Mouse (Mus musculus) lung, postnatal 14 days (tissue): ENCODE measurements around the gene Nudt22.

Experiments
- DNase-seq: peaks from one replicate; pipeline ENCODE4 v3.0.0; 2021

Nudt22 gene

DNA sequence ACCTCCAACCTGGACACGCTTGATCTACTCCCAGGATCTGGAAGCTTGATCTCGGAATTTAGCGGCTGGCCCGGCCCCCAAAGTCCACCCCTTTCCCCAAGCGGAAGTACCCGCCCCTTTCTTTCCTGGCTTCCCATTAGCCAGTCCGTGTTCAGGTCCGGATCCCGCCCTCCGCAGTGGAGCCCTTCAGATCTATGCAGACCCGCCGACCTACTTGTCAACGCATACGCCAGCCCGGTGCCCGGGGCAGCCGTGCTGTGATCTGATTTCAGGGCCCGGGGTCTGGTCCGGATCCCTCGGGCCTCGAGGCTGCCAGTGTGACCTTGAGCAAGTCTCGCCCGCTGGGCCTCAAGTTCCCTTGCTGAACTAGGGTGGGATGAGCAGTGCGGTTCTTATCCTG is at the start of gene Nudt22, which contains the start of gene Trpt1:
Gene Nudt22 (minus strand): TSS at position 112 of the 400 bp plus-strand sequence.
Gene Trpt1 (plus strand): TSS at position 126 of the 400 bp plus-strand sequence.
- peak; percentile 88 for DNase-seq

DNA sequence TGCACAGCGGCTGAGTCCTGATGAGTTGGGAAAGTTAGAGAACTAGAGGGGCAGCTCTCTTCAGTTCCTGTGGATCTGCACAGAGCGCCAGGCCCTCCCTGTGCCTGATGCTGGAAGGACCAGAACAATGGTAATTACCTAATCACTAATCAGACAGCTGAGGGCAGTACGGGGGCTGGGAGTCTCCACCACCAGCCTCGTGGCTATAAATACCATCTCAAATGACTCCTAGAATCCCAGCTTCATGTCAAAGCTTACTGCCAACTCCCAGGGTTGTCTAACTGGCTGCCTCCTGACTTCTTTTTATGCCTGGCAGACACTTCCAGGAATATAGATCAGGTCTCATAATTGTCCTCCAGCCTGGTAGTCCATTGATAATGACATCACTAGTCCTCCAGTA is 48.8 kb upstream of the Nudt22 start:
- DNase-seq = no peak

DNA sequence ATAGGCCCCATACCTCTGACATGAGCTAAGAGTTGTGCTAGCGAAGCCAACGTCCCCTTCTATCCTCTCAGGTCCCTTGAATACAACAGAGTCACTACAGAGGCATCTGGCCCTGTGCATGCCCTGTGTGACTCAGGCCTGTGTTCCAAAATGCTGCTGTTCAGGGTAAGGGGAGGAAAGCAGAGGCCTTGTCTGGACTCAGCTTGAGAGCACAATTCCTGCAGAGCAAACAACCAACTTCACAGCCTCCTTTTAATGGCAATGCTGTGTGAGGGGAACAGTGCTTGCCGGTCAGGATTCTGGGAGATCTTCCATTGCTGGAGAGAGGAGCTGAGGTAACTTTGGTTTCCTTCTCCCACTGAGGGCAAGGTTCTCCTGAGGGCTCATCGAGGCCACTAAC is 48.4 kb upstream of the Nudt22 start:
- DNase-seq = no peak

GRCm38 (mm10) chr19:7041171-7041570 is 45.3 kb upstream of the Nudt22 start:
- no peak for DNase-seq

- DNase-seq = no peak
Observed at GRCm38 (mm10) chr19:7040637-7041130, 44.8 kb upstream of the Nudt22 start.

GRCm38 (mm10) chr19:7039841-7040636 is 44.1 kb upstream of the Nudt22 start, which contains the start of gene Stip1:
Stip1 (minus strand) TSS chr19:7039967.
- DNase-seq = peak; percentile 98

DNA sequence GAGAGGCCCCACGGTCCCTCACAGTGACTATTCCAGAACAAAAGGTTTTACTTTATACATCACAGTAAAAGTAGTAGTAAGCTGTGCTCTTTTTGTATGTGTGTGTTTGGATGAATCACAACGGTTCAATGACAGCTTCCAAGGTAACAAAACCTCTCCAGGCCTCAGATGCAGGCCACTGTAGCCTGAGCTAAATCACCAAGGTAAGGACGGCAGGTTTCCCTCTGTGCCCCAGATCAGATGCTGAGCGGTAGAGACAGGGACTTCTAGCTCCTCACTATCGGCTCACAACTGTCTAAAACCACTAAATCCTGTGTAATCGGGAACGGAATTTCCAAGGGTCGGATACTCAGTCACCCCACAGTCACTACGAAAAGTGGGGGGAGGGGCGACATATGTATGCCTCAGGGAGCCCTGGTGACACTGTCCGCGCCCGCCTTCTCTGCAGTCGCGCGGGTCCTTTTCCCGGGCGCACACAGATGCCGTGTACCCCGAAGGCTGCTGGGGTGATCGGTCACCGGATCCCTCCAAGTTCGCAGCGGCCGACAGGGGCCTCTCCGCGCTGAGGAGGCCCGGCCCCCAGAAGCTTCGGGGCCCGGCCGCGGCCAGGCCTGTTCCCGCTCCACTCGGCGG is 43.3 kb upstream of the Nudt22 start:
- peak; percentile 37 for DNase-seq

GRCm38 (mm10) chr19:7034006-7034405 is 38.1 kb upstream of the Nudt22 start:
- DNase-seq = no peak

GRCm38 (mm10) chr19:7029531-7029930 is 33.6 kb upstream of the Nudt22 start:
- no peak for DNase-seq

DNA sequence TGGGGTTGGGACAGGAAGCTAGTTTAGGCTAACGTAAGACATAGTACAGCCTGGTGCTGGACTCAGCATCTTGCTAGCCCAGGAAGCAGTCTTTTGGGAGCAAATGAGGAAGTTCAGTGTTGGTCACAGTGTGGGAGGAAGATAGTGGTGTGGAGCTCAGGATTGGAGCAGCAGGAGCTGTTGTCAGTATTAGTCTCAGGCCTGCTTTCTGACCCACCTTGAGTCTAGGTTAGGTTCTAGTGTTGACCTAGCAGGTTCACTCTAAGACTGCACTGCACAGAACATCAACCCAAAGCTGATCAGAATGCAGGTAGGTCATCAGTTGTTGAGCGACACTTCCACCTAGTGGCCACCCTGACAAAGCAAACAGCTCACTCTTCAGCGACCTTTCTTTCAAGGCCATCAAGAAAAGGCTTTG is 24.3 kb upstream of the Nudt22 start:
- DNase-seq = peak; percentile 70

DNA sequence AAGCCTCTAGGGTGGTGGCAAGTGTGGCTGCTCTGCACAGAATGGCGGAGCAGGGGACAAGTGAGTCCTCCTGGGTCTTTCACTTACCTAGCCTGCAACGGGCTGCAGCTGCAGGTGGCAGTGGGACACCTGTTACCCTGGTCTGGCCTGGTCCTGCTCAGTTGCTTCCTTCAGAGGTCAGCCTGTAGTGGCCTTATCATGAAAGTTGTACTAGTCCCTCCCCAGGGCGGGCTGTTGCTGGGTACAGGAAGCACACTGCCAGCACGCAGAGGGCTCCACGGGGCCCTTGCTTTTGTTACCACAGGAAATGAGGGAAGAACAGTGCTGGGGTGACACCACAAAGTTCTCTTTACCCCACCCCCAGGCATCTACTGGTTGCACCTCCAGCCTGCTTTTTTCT is 23.3 kb upstream of the Nudt22 start, which contains the start of gene Fermt3:
Gene Fermt3 (minus strand): TSS at position 279 of the 400 bp plus-strand sequence.
- peak; percentile 55 for DNase-seq

- no peak for DNase-seq
Observed at GRCm38 (mm10) chr19:7018546-7018945, 22.6 kb upstream of the Nudt22 start.

- no peak for DNase-seq
Observed at GRCm38 (mm10) chr19:7017541-7018457, 21.9 kb upstream of the Nudt22 start.

GRCm38 (mm10) chr19:7014481-7015135 is 18.7 kb upstream of the Nudt22 start:
- no peak for DNase-seq

GRCm38 (mm10) chr19:7013984-7014383 is 18.1 kb upstream of the Nudt22 start:
- no peak for DNase-seq

DNA sequence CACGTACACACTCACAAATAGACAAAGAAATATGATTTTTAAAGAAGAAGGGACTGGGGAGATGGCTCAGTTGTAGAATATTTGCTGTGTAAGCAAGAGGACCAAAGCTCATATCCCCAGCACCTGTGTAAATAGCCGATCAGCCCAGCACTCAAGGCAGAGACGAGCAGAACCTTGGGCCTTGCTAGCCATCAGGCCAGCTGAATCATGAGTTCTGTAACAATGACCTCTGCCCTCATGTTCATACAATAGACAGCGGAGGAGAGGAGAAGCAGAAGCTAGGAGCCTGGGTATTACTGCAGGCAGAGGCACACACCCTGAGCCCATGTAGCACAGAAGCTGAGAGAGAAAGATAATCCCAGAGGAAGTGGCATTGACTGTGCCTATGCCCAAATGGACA is 16.5 kb upstream of the Nudt22 start:
- no peak for DNase-seq

GRCm38 (mm10) chr19:7006892-7007593 is 11.1 kb upstream of the Nudt22 start:
- DNase-seq = no peak

DNA sequence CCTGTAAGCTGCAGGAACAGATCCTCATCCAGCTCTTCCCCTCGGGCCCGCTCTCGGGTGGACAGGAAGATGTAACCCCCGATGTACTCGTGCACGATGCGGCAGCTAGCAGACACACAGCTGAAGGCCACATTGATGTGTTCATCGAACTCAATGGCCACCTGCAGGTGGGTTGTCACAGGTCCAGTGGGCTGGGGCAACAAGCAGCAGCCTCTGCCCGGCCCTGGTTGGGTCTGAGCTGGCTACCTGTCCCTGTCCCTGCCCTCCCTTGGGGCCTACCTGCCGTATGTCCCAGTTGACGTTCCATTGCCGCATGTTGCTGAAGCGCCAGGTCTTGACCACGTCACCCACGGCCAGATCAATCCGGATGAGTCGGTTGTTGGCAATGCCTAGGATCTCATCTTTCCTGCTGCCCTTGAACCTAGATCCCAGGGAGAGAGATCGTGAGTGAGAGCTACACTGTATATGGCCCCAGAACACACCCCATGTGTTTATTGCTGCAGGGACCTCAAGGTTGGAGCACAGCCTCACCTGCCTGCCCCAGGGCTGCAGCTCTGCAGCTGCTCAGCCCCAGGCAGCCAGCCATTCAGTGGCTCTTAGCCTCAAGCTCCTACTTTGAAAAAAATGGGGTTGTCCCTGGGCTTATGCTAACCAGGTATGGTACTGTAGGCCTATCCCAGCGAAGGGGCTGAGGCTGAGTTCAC is 3.6 kb upstream of the Nudt22 start:
- DNase-seq = no peak

- DNase-seq = no peak
Observed at GRCm38 (mm10) chr19:6997721-6998290, 1.9 kb upstream of the Nudt22 start.

- DNase-seq = no peak
Observed at GRCm38 (mm10) chr19:6995255-6995991, 494 bp downstream of the Nudt22 start.
